ENCODE assay signal across 22 mouse cellular contexts in genomic region chr14:8450342-8450741, GRCm38 (mm10).
DNase-seq lines count a peak whose midpoint lies in the region; ATAC-seq and TF ChIP-seq lines count a peak whose summit lies in the region.
"Had no signal": no experiment of that assay in that cellular context is flagged by ENCODE, and none has a peak within 500 bp of the region (broad histone marks: within the 10 kb centered on the region; RNA-seq: fewer than 3 reads in every experiment).

No protein-coding gene starts in this region.

- H3K4me2 ChIP-seq in liver, embryonic 12.5 days: no peak overlapping the region
- H3K4me2 ChIP-seq in liver, embryonic 14.5 days (ENCODE audit: low read depth): no peak overlapping the region
- H3K4me2 ChIP-seq in liver, embryonic 16.5 days (ENCODE audit: low read depth, low read length): no peak overlapping the region
- no peak overlapping the region for H3K4me2 ChIP-seq in intestine, embryonic 15.5 days (replicated peaks)
- H3K4me2 ChIP-seq: embryonic facial prominence, embryonic 13.5 days; embryonic facial prominence, embryonic 15.5 days; forebrain, embryonic 12.5 days had no signal

- TF ChIP-seq EP300 in liver, embryonic 14.5 days (IDR thresholded peaks at IDR 0.05; ENCODE audit: low read depth): peak; percentile 31; the same call in 1 of the 2 replicates

- TF ChIP-seq CTCF in liver, embryonic 14.5 days (IDR thresholded peaks at IDR 0.05; ENCODE audit: low read depth): no peak

- H3K4me3 ChIP-seq in liver, embryonic 12.5 days: no peak overlapping the region
- H3K4me3 ChIP-seq in liver, embryonic 14.5 days (ENCODE audit: insufficient read depth in 1 of 2, low read depth in 2 of 2, low read length in 2 of 2): no peak overlapping the region
- no peak overlapping the region for H3K4me3 ChIP-seq in liver, embryonic 16.5 days (ENCODE audit: low read depth, low read length)
- no peak overlapping the region for H3K4me3 ChIP-seq in intestine, embryonic 15.5 days (replicated peaks)
- H3K4me3 ChIP-seq: embryonic facial prominence, embryonic 13.5 days; embryonic facial prominence, embryonic 15.5 days; erythroblast, embryonic 14.5 days; forebrain, embryonic 10.5 days; forebrain, embryonic 12.5 days had no signal

- H3K36me3 ChIP-seq in liver, embryonic 12.5 days: no peaks in the 10 kb centered on the region
- H3K36me3 ChIP-seq in liver, embryonic 14.5 days (replicated peaks; ENCODE audit: control insufficient read depth, insufficient read depth, low read depth): no peaks in the 10 kb centered on the region
- no peaks in the 10 kb centered on the region for H3K36me3 ChIP-seq in liver, embryonic 16.5 days (ENCODE audit: control insufficient read depth, insufficient read depth)
- no peaks in the 10 kb centered on the region for H3K36me3 ChIP-seq in intestine, embryonic 15.5 days
- H3K36me3 ChIP-seq: embryonic facial prominence, embryonic 13.5 days; embryonic facial prominence, embryonic 15.5 days; forebrain, embryonic 10.5 days; forebrain, embryonic 12.5 days had no signal

- WGBS in liver, embryonic 12.5 days (ENCODE audit: insufficient replicate concordance): 53% methylated on average over 6 of the region's 6 CpGs
- 53% methylated on average over 6 of the region's 6 CpGs for WGBS in liver, embryonic 14.5 days (ENCODE audit: insufficient replicate concordance)
- WGBS in liver, embryonic 16.5 days (ENCODE audit: insufficient replicate concordance): 52% methylated on average over 6 of the region's 6 CpGs
- 93% methylated on average over 6 of the region's 6 CpGs for WGBS in intestine, embryonic 15.5 days

- H3K27me3 ChIP-seq in liver, embryonic 12.5 days (replicated peaks): no peaks in the 10 kb centered on the region
- no peaks in the 10 kb centered on the region for H3K27me3 ChIP-seq in liver, embryonic 14.5 days (ENCODE audit: control insufficient read depth, insufficient read depth, low read length)
- H3K27me3 ChIP-seq in liver, embryonic 16.5 days (ENCODE audit: control insufficient read depth, insufficient read depth, low read depth, low read length): no peaks in the 10 kb centered on the region
- H3K27me3 ChIP-seq in intestine, embryonic 15.5 days (replicated peaks): no peaks in the 10 kb centered on the region
- H3K27me3 ChIP-seq: embryonic facial prominence, embryonic 13.5 days; embryonic facial prominence, embryonic 15.5 days; forebrain, embryonic 12.5 days had no signal

- no peaks in the 10 kb centered on the region for H3K9me3 ChIP-seq in liver, embryonic 12.5 days (replicated peaks)
- H3K9me3 ChIP-seq in liver, embryonic 14.5 days (ENCODE audit: control insufficient read depth, low read length): no peaks in the 10 kb centered on the region
- H3K9me3 ChIP-seq in liver, embryonic 16.5 days (replicated peaks; ENCODE audit: control insufficient read depth, low read length): no peaks in the 10 kb centered on the region
- H3K9me3 ChIP-seq in intestine, embryonic 15.5 days: no peaks in the 10 kb centered on the region
- H3K9me3 ChIP-seq: embryonic facial prominence, embryonic 13.5 days; embryonic facial prominence, embryonic 15.5 days; forebrain, embryonic 10.5 days; forebrain, embryonic 12.5 days had no signal

- no peak for DNase-seq in liver
- no peak for DNase-seq in liver, embryonic 14.5 days (ENCODE audit: low read depth in 3 of 3, low spot score in 3 of 3)
- no peak for DNase-seq in adrenal gland, postnatal 14 days
- DNase-seq: adrenal gland, adult 8-10 months; adrenal gland, postnatal 25 days; cerebellum, adult 11 months; cerebellum, adult 18-20 months; cerebellum, adult 8-10 months; cerebellum, adult 9-11 months; cerebellum, postnatal 14 days; cerebellum, postnatal 36 days; embryo, embryonic 11 days had no signal

- H3K9ac ChIP-seq in liver, embryonic 12.5 days: no peak overlapping the region
- H3K9ac ChIP-seq in liver, embryonic 14.5 days (replicated peaks): no peak overlapping the region
- H3K9ac ChIP-seq in liver, embryonic 16.5 days (ENCODE audit: low read depth, low read length): no peak overlapping the region
- H3K9ac ChIP-seq in intestine, embryonic 15.5 days: no peak overlapping the region
- H3K9ac ChIP-seq: embryonic facial prominence, embryonic 13.5 days; embryonic facial prominence, embryonic 15.5 days; forebrain, embryonic 12.5 days had no signal

- no peak overlapping the region for H3K27ac ChIP-seq in liver, embryonic 12.5 days
- no peak overlapping the region for H3K27ac ChIP-seq in liver, embryonic 14.5 days
- H3K27ac ChIP-seq in liver, embryonic 16.5 days (ENCODE audit: low read length): no peak overlapping the region
- no peak overlapping the region for H3K27ac ChIP-seq in intestine, embryonic 15.5 days
- H3K27ac ChIP-seq: embryonic facial prominence, embryonic 13.5 days; embryonic facial prominence, embryonic 15.5 days; forebrain, embryonic 10.5 days; forebrain, embryonic 12.5 days had no signal

- H3K4me1 ChIP-seq in liver, embryonic 12.5 days: peaks cover 24% of the 10 kb centered on the region
- H3K4me1 ChIP-seq in liver, embryonic 14.5 days (replicated peaks; ENCODE audit: control insufficient read depth in 2 of 2, insufficient read depth in 2 of 2, low read length in 1 of 2): peaks cover 0 to 19% of the 10 kb centered on the region in 2 experiments; a peak in 3 of 4 replicates
- no peaks in the 10 kb centered on the region; the same call in 1 of the 2 replicates for H3K4me1 ChIP-seq in liver, embryonic 16.5 days (ENCODE audit: control insufficient read depth, low read depth, low read length)
- H3K4me1 ChIP-seq in intestine, embryonic 15.5 days (replicated peaks): no peaks in the 10 kb centered on the region
- H3K4me1 ChIP-seq: embryonic facial prominence, embryonic 13.5 days; embryonic facial prominence, embryonic 15.5 days; forebrain, embryonic 10.5 days; forebrain, embryonic 12.5 days had no signal

- peak; percentile 71 for ATAC-seq in liver, embryonic 12.5 days
- peak; percentile 58; the same call in 1 of the 2 replicates for ATAC-seq in liver, embryonic 14.5 days (ENCODE audit: insufficient read depth)
- peak; percentile 51; the same call in 1 of the 2 replicates for ATAC-seq in liver, embryonic 16.5 days (ENCODE audit: low read depth)
- ATAC-seq in intestine, embryonic 15.5 days: no peak
- ATAC-seq: forebrain, embryonic 14.5 days; forebrain, embryonic 16.5 days had no signal
